Mouse (Mus musculus) heart, embryonic 14.5 days (tissue): ENCODE results near the gene Irak1bp1. TPM values are rescaled to one million over a fixed set of nuclear protein-coding genes. Genes with fewer than 3 reads are reported as not detected.
A peak's percentile ranks its signal among the peaks of the same experiment; 100 is the strongest.

Experiments used
- ATAC-seq: fragments of 200-750 bp; cut with Nextera tagmentation; 2 replicates; pipeline ENCODE4 v1.8.0; 2017; ENCODE audit warnings: low read depth, moderate TSS enrichment; ENCODE audit not compliant: insufficient number of reproducible peaks, insufficient read depth, low FRiP score
- H3K27ac ChIP-seq, 2 experiments: fragments of 200-500 bp in 1 of 2; fragments of 300-500 bp in 1 of 2; sonication (generic) in 1 of 2; replicated peaks in 1 of 2; 2 replicates each; pipeline ENCODE4 v1.5.1; 2012 to 2014; ENCODE audit warnings: low read depth in 2 of 2, low read length in 2 of 2, control low read depth in 1 of 2, mild to moderate bottlenecking in 1 of 2, mixed read lengths in 1 of 2; ENCODE audit not compliant: control insufficient read depth in 1 of 2, insufficient read depth in 1 of 2
- H3K27me3 ChIP-seq: fragments of 300-500 bp; sonication (generic); 2 replicates; pipeline ENCODE4 v1.6.1; 2014; ENCODE audit warnings: mild to moderate bottlenecking, low read length, control low read depth; ENCODE audit not compliant: control insufficient read depth, insufficient read depth
- H3K36me3 ChIP-seq: fragments of 300-500 bp; sonication (generic); 2 replicates; pipeline ENCODE4 v1.6.1; 2014; ENCODE audit warnings: mild to moderate bottlenecking, control low read depth, low read length, mixed read lengths; ENCODE audit not compliant: control insufficient read depth, insufficient read depth
- H3K4me1 ChIP-seq, 2 experiments: fragments of 200-500 bp in 1 of 2; fragments of 300-500 bp in 1 of 2; sonication (generic) in 1 of 2; 2 replicates each; pipeline ENCODE4 v1.6.1; 2012 to 2014; ENCODE audit warnings: low read length in 2 of 2, control low read depth in 1 of 2, mixed read lengths in 1 of 2; ENCODE audit not compliant: control insufficient read depth in 2 of 2, insufficient read depth in 2 of 2
- H3K4me2 ChIP-seq: fragments of 300-500 bp; sonication (generic); 2 replicates; pipeline ENCODE4 v1.6.1; 2014; ENCODE audit warnings: mild to moderate bottlenecking, low read length
- H3K4me3 ChIP-seq, 2 experiments: fragments of 200-500 bp in 1 of 2; fragments of 300-500 bp in 1 of 2; sonication (generic) in 1 of 2; 2 replicates each; pipeline ENCODE4 v1.5.1; 2012 to 2014; ENCODE audit warnings: low read length in 2 of 2, mild to moderate bottlenecking in 2 of 2, control low read depth in 1 of 2, low read depth in 1 of 2, moderate library complexity in 1 of 2; ENCODE audit not compliant: control insufficient read depth in 1 of 2, insufficient read depth in 1 of 2
- H3K9ac ChIP-seq: fragments of 300-500 bp; sonication (generic); 2 replicates; pipeline ENCODE4 v1.6.1; 2014; ENCODE audit warnings: mild to moderate bottlenecking, low read length
- H3K9me3 ChIP-seq: fragments of 300-500 bp; sonication (generic); 2 replicates; pipeline ENCODE4 v1.6.1; 2016; ENCODE audit warnings: low read length, control low read depth; ENCODE audit not compliant: control insufficient read depth
- WGBS: fragments of 180-500 bp; shearing (Covaris S2); extraction: QIAGEN DNeasy Blood & Tissue Kit; methylation state at CpG from one replicate; pipeline ENCODE4 v1.1.7; 2014; 5-methylcytosine and 5-hydroxymethylcytosine counted together
- polyA plus RNA-seq: library from polyadenylated mRNA; unstranded; fragments of >200 nt; fragmentation: Nextera tagmentation; extraction: Ambion mirVana; gene quantifications from 2 replicates; pipeline ENCODE4 v1.2.1, GENCODE M21; 2014

Irak1bp1 gene
- polyA plus RNA-seq: 11.7 and 14.2 TPM in 2 replicates

DNA sequence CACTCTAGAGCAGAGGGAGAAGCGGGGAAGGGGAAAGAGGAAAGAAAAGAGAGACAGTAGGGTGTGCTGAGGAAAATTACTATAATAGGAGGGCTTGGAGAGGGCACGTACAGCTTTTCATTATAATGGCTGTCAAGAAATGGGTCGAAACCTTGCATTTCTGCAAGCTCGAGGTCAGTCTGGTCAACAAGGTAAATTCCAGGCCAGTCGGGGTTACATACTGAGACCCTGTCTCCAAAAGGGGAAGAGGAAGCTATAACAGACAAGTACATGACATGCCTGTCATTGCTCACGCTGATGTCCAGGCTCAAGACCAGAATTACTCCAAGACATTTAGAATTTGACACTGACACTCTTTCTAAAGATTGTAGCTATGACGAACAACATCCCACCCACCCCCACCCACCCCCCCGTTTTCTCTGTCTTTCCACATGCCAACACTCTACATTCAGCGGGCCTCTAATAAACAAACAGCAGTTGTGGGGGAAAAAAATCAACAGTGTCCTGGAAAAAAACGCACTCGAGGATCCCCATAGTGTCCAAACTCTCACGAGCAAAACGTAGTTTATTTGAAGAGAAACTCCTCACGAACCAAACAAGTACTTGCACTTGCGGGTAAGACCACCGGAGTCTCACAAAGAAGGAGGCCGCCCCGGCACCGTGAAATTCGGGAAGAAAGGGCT, at the start of gene Irak1bp1:
TSS of gene Irak1bp1 (plus strand) at position 534 of the 683 bp plus-strand sequence.
- no peaks in the 10 kb centered on the region for H3K9me3 ChIP-seq
- ATAC-seq: no peak
- peaks cover 0 to 8% of the 10 kb centered on the region in 2 experiments for H3K4me1 ChIP-seq
- WGBS: 17% methylated on average over 20 of the region's 20 CpGs
- H3K27me3 ChIP-seq: no peaks in the 10 kb centered on the region
- no peaks in the 10 kb centered on the region for H3K36me3 ChIP-seq
- H3K4me3 ChIP-seq: peak within 1 kb of the TSS; percentile 64 to 80
- H3K27ac ChIP-seq: peak within 1 kb of the TSS; percentile 76 to 77
- H3K9ac ChIP-seq: peak within 1 kb of the TSS; percentile 82
- H3K4me2 ChIP-seq: peak within 1 kb of the TSS; percentile 71

- Histone ChIP-seq H3K4me2 (no peak overlapping the region), H3K9me3 (no peaks in the 10 kb centered on the region), H3K4me3 (no peak overlapping the region), H3K27ac (no peak overlapping the region), H3K36me3 (no peaks in the 10 kb centered on the region), H3K4me1 (no peaks in the 10 kb centered on the region), H3K27me3 (no peaks in the 10 kb centered on the region), H3K9ac (no peak overlapping the region)
- no peak for ATAC-seq
- WGBS: 79% methylated on average over 9 of the region's 9 CpGs
These were observed 41.0 kb upstream of the Irak1bp1 start for GRCm38 (mm10) chr9:82788375-82788774.

- 39% methylated on average over 8 of the region's 8 CpGs for WGBS
- ATAC-seq: 0 out of 2 replicates have a peak, but pooled peaks have one; percentile 39
- no peak overlapping the region for H3K9ac ChIP-seq
These were observed 29.0 kb upstream of the Irak1bp1 start for GRCm38 (mm10) chr9:82800360-82800759.

GRCm38 (mm10) chr9:82807129-82807528, 22.2 kb upstream of the Irak1bp1 start:
- Histone ChIP-seq H3K9me3 (no peaks in the 10 kb centered on the region), H3K4me2 (no peak overlapping the region), H3K27me3 (no peaks in the 10 kb centered on the region), H3K36me3 (no peaks in the 10 kb centered on the region), H3K9ac (no peak overlapping the region), H3K4me1 (no peaks in the 10 kb centered on the region), H3K27ac (no peak overlapping the region), H3K4me3 (no peak overlapping the region)
- WGBS: 26% methylated on average over 1 of the region's 1 CpGs
- ATAC-seq: no peak

More at GRCm38 (mm10) chr9:82800360-82800759, 29.0 kb upstream of the Irak1bp1 start:
- no peaks in the 10 kb centered on the region for H3K9me3 ChIP-seq
- H3K27me3 ChIP-seq: no peaks in the 10 kb centered on the region
- no peak overlapping the region for H3K27ac ChIP-seq
- H3K36me3 ChIP-seq: no peaks in the 10 kb centered on the region
- peaks cover 0 to 6% of the 10 kb centered on the region in 2 experiments; a peak in 1 of 4 replicates for H3K4me1 ChIP-seq
- H3K4me2 ChIP-seq: no peak overlapping the region
- no peak overlapping the region for H3K4me3 ChIP-seq

GRCm38 (mm10) chr9:82807635-82808034, 21.7 kb upstream of the Irak1bp1 start:
- no peaks in the 10 kb centered on the region for H3K9me3 ChIP-seq
- H3K4me1 ChIP-seq: no peaks in the 10 kb centered on the region
- H3K36me3 ChIP-seq: no peaks in the 10 kb centered on the region
- H3K27me3 ChIP-seq: no peaks in the 10 kb centered on the region
- H3K4me3 ChIP-seq: no peak overlapping the region
- ATAC-seq: no peak
- H3K9ac ChIP-seq: no peak overlapping the region
- WGBS: 60% methylated on average over 5 of the region's 5 CpGs
- H3K4me2 ChIP-seq: no peak overlapping the region
- H3K27ac ChIP-seq: no peak overlapping the region

DNA sequence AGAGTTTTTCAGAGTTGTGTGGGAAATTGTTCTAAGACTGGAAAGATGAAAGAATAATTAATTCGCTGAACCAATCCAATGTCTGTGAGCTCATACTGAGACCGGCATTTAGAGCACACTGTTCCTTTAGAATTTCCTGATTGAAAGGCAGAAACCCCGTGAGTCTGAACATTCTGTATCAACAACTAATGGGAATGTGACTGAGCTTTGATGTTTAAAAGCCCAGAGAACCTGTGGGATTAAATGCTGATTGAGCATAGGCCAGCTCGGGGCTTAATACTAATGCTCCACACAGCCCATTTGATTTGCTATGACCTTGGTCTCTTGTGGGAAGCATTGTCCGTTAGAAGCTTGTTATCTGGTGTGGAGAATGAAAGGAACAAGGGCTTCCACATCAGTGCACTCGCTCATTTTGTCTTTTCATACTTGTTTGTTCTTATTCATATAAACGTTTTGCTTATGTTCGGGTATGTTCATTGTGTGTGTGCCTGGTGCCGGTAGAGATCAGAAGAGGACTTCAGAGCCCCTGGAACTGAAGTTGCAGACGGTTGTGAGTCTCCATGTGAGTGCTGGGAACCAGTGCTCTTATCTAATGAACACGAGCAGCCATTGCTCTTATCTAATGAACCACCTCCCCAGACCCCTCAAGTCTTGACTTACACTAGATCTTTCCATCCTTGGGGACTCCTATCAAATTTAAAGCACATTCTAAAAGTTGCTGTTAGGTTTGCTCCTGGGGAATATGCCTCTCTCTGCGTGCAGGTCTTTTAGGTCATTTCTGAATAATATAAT, 17.0 kb upstream of the Irak1bp1 start:
- Histone ChIP-seq H3K27ac (no peak overlapping the region), H3K27me3 (no peaks in the 10 kb centered on the region), H3K4me1 (no peaks in the 10 kb centered on the region), H3K9ac (no peak overlapping the region), H3K36me3 (no peaks in the 10 kb centered on the region), H3K9me3 (no peaks in the 10 kb centered on the region), H3K4me2 (no peak overlapping the region), H3K4me3 (no peak overlapping the region)
- WGBS: 68% methylated on average over 12 of the region's 12 CpGs
- no peak for ATAC-seq

GRCm38 (mm10) chr9:82814536-82814935, 14.8 kb upstream of the Irak1bp1 start:
- Histone ChIP-seq H3K27me3 (no peaks in the 10 kb centered on the region), H3K9me3 (no peaks in the 10 kb centered on the region), H3K36me3 (no peaks in the 10 kb centered on the region), H3K4me3 (no peak overlapping the region), H3K27ac (no peak overlapping the region), H3K4me2 (no peak overlapping the region), H3K9ac (no peak overlapping the region), H3K4me1 (no peaks in the 10 kb centered on the region)
- no peak for ATAC-seq
- 62% methylated on average over 3 of the region's 3 CpGs for WGBS
